Mouse (Mus musculus): ENCODE results near the gene Exoc2. TPM values are rescaled to one million over a fixed set of nuclear protein-coding genes. Genes with fewer than 3 reads are reported as not detected.

Gene Exoc2
- total RNA-seq, 1 experiment, result 22.8 TPM

DNA sequence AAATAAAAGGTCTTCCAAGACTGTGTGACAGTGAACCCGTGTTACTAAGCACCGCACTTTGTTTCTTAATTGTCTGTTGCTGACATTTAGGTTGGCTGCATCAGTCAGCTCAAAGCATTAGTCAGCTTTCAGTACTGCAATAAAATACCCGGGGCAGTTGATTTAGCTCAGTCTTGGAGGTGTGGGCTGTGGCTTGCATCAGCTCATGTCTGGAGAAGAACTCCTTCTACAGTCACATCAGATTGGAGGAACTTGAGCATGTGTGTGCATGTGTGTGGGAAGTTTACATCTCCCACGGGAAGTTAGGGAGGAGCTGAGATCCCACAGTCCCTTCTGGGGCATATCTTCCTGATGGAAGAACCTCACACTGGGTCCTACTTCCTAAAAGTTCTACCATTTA, 185.9 kb downstream of the Exoc2 start:
- no peak overlapping the region for H3K4me3 ChIP-seq (ENCODE audit: insufficient read depth in 1 of 2, low read depth in 1 of 2, low read length in 2 of 2, poor library complexity in 1 of 2, severe bottlenecking in 1 of 2)
- H3K4me1 ChIP-seq (ENCODE audit: control insufficient read depth in 2 of 2, insufficient read depth in 2 of 2, low read length in 2 of 2, poor library complexity in 1 of 2), result peaks cover 0 to 2% of the 10 kb centered on the region in 2 experiments; a peak in 1 of 4 replicates
- in situ Hi-C loops (cut with MboI; ENCODE audit: low sequenced_read_pairs in 2 of 2, unreplicated experiment in 2 of 2), result no loop called here
- DNase-seq (ENCODE audit: low read depth, low spot score), result no peak
- H3K9ac ChIP-seq (ENCODE audit: insufficient read depth, low read depth, low read length, poor library complexity, severe bottlenecking), result no peak overlapping the region
- no peak overlapping the region for H3K27ac ChIP-seq (ENCODE audit: insufficient read depth, low read depth, low read length, poor library complexity, severe bottlenecking)
- TF ChIP-seq MAFK (IDR thresholded peaks at IDR 0.05; ENCODE audit: insufficient read depth, low read depth, low read length), result no peak
- no peaks in the 10 kb centered on the region for H3K9me3 ChIP-seq (ENCODE audit: control insufficient read depth, insufficient read depth, low read depth, low read length)
- no peaks in the 10 kb centered on the region for H3K36me3 ChIP-seq (ENCODE audit: control insufficient read depth, insufficient read depth, low read length, poor library complexity, severe bottlenecking)

DNA sequence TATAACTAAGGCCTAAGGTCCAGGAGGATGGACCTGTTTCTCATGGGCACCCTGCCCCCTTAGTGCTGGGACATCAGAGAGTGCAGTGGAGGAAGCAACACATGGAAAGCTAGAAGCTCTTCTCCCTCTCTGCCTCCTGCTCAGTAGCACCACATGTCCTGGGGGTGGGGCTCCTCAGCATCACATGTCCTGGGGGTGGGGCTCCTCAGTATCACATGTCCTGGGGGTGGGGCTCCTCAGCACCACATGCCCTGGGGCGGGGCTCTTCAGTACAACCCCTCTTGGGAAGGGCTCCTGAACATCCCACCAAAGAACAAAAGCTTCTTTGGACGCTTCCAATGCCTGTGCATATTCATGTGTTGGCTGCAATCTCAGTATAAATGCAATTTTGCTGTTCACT, 186.3 kb downstream of the Exoc2 start:
- no peak overlapping the region for H3K4me3 ChIP-seq (ENCODE audit: insufficient read depth in 1 of 2, low read depth in 1 of 2, low read length in 2 of 2, poor library complexity in 1 of 2, severe bottlenecking in 1 of 2)
- in situ Hi-C loops (cut with MboI; ENCODE audit: low sequenced_read_pairs in 2 of 2, unreplicated experiment in 2 of 2), result no loop called here
- no peak overlapping the region for H3K27ac ChIP-seq (ENCODE audit: insufficient read depth, low read depth, low read length, poor library complexity, severe bottlenecking)
- peak; percentile 31 for DNase-seq (ENCODE audit: low read depth, low spot score)
- no peak overlapping the region for H3K9ac ChIP-seq (ENCODE audit: insufficient read depth, low read depth, low read length, poor library complexity, severe bottlenecking)
- H3K4me1 ChIP-seq (ENCODE audit: control insufficient read depth in 2 of 2, insufficient read depth in 2 of 2, low read length in 2 of 2, poor library complexity in 1 of 2), result peaks cover 0 to 2% of the 10 kb centered on the region in 2 experiments; a peak in 1 of 4 replicates
- TF ChIP-seq HCFC1 (IDR thresholded peaks at IDR 0.05; ENCODE audit: borderline replicate concordance, insufficient read depth, low read length) (no peak), ZC3H11A (IDR thresholded peaks at IDR 0.05; ENCODE audit: borderline replicate concordance, low read depth, low read length) (no peak), ZNF384 (IDR thresholded peaks at IDR 0.05; ENCODE audit: low read depth, low read length) (no peak)
- no peaks in the 10 kb centered on the region for H3K9me3 ChIP-seq (ENCODE audit: control insufficient read depth, insufficient read depth, low read depth, low read length)
- no peaks in the 10 kb centered on the region for H3K36me3 ChIP-seq (ENCODE audit: control insufficient read depth, insufficient read depth, low read length, poor library complexity, severe bottlenecking)

DNA sequence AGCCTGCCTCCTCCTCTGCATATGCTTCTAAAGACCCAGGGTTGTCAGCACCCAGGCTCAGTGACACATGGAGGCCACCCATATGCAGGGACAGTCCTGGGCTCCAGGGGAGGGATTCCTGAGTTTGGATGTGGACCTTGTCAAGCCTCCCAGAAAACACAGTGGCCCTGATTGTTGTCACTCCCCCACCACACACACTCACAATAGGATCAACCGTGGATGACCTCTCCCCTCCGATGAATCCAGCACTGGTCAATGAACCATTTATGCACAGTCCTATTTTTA, 186.9 kb downstream of the Exoc2 start:
- H3K4me1 ChIP-seq (ENCODE audit: control insufficient read depth in 2 of 2, insufficient read depth in 2 of 2, low read length in 2 of 2, poor library complexity in 1 of 2), result peaks cover 0 to 2% of the 10 kb centered on the region in 2 experiments; a peak in 1 of 4 replicates
- H3K4me3 ChIP-seq (ENCODE audit: insufficient read depth in 1 of 2, low read depth in 1 of 2, low read length in 2 of 2, poor library complexity in 1 of 2, severe bottlenecking in 1 of 2), result no peak overlapping the region
- H3K9me3 ChIP-seq (ENCODE audit: control insufficient read depth, insufficient read depth, low read depth, low read length), result no peaks in the 10 kb centered on the region
- no peak overlapping the region for H3K27ac ChIP-seq (ENCODE audit: insufficient read depth, low read depth, low read length, poor library complexity, severe bottlenecking)
- in situ Hi-C loops (cut with MboI; ENCODE audit: low sequenced_read_pairs in 2 of 2, unreplicated experiment in 2 of 2), result no loop called here
- no peaks in the 10 kb centered on the region for H3K36me3 ChIP-seq (ENCODE audit: control insufficient read depth, insufficient read depth, low read length, poor library complexity, severe bottlenecking)
- no peak for TF ChIP-seq ZC3H11A (IDR thresholded peaks at IDR 0.05; ENCODE audit: borderline replicate concordance, low read depth, low read length)
- TF ChIP-seq CHD2 (IDR thresholded peaks at IDR 0.05; ENCODE audit: low read depth, low read length), result no peak
- TF ChIP-seq HCFC1 (IDR thresholded peaks at IDR 0.05; ENCODE audit: borderline replicate concordance, insufficient read depth, low read length), result no peak
- no peak for TF ChIP-seq ZNF384 (IDR thresholded peaks at IDR 0.05; ENCODE audit: low read depth, low read length)
- TF ChIP-seq MAFK (IDR thresholded peaks at IDR 0.05; ENCODE audit: insufficient read depth, low read depth, low read length), result no peak
- H3K9ac ChIP-seq (ENCODE audit: insufficient read depth, low read depth, low read length, poor library complexity, severe bottlenecking), result no peak overlapping the region
- DNase-seq (ENCODE audit: low read depth, low spot score), result no peak

DNA sequence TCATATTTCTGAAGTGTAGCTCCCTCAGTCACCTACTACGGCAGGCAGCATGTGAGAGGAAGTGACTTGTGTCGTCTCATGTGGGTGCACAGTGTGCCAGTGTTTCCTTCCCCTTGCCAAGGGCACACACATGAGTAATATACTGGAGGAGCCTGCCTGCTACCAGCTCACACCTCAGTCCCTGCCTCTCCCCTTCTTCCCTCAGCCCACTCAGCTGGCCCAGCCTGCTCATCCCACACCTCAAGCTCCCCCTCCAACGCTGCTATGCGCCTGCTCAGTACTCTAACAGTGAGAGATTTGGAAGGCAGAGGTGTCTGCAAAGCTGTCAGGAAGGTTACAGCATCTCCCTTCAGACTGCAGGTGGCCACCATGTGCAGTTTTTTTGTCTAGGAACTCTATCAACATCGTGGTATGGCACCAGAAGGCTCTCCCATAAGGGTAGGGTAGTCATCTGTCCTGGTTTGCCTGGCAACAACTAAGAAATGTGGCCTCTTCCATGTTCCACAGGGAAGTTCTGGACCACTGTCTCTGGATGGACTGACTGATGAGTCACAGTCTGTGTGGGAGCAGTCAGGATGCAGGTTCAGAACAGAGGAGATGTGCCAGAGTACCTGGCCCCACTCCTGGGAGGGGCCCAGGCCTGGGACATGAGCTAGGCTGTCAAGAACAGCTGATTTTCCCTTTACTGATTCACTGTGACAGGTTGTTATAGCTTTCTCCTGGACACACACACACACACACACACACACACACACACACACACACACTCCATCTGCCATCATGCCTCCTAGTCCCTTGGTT, 187.5 kb downstream of the Exoc2 start:
- Histone ChIP-seq H3K9ac (ENCODE audit: insufficient read depth, low read depth, low read length, poor library complexity, severe bottlenecking) (no peak overlapping the region), H3K36me3 (ENCODE audit: control insufficient read depth, insufficient read depth, low read length, poor library complexity, severe bottlenecking) (no peaks in the 10 kb centered on the region), H3K4me3 (ENCODE audit: insufficient read depth in 1 of 2, low read depth in 1 of 2, low read length in 2 of 2, poor library complexity in 1 of 2, severe bottlenecking in 1 of 2) (no peak overlapping the region), H3K4me1 (ENCODE audit: control insufficient read depth in 2 of 2, insufficient read depth in 2 of 2, low read length in 2 of 2, poor library complexity in 1 of 2) (peaks cover 0 to 2% of the 10 kb centered on the region in 2 experiments; a peak in 1 of 4 replicates), H3K27ac (ENCODE audit: insufficient read depth, low read depth, low read length, poor library complexity, severe bottlenecking) (no peak overlapping the region), H3K9me3 (ENCODE audit: control insufficient read depth, insufficient read depth, low read depth, low read length) (no peaks in the 10 kb centered on the region)
- no peak for DNase-seq (ENCODE audit: low read depth, low spot score)
- in situ Hi-C loops (cut with MboI; ENCODE audit: low sequenced_read_pairs in 2 of 2, unreplicated experiment in 2 of 2), result no loop called here
- TF ChIP-seq HCFC1 (IDR thresholded peaks at IDR 0.05; ENCODE audit: borderline replicate concordance, insufficient read depth, low read length) (no peak), ZNF384 (IDR thresholded peaks at IDR 0.05; ENCODE audit: low read depth, low read length) (no peak), MAFK (IDR thresholded peaks at IDR 0.05; ENCODE audit: insufficient read depth, low read depth, low read length) (no peak), CHD2 (IDR thresholded peaks at IDR 0.05; ENCODE audit: low read depth, low read length) (no peak), ZC3H11A (IDR thresholded peaks at IDR 0.05; ENCODE audit: borderline replicate concordance, low read depth, low read length) (no peak)

Measured in ES-E14 (cell line).